Mouse (Mus musculus) heart, postnatal 14 days (tissue): ENCODE measurements around the gene Lpp. TPM values are rescaled to one million over a fixed set of nuclear protein-coding genes. Genes with fewer than 3 reads are reported as not detected.

Source experiments
- DNase-seq, 2 experiments: peaks; one replicate each; pipeline ENCODE4 v3.0.0; 2021 to 2022
- intact Hi-C: fragments of 180-260 bp; cut with DNase I; formaldehyde crosslinking; loops from one replicate; pipeline ENCODE4 v1.15.1; 2025
- total RNA-seq, 2 experiments: library from RNA; stranded (reverse); gene quantifications; 2 replicates each; pipeline ENCODE4 v1.2.3; 2021

The Lpp gene
- total RNA-seq, 2 experiments from 2014 or later, result 46.8 to 47.5 TPM

GRCm38 (mm10) chr16:24822182-24822875 is 429.0 kb downstream of the Lpp start:
- intact Hi-C loops, result no loop called here

GRCm38 (mm10) chr16:24822918-24823317 is 429.6 kb downstream of the Lpp start:
- no peak for DNase-seq
- intact Hi-C loops, result no loop called here

More at GRCm38 (mm10) chr16:24822182-24822875, 429.0 kb downstream of the Lpp start:
- DNase-seq, result no peak

- intact Hi-C loops, result no loop called here
- DNase-seq, result no peak
These were observed 433.1 kb downstream of the Lpp start for GRCm38 (mm10) chr16:24826390-24826789.

- intact Hi-C loops, result no loop called here
- no peak for DNase-seq
These were observed 435.0 kb downstream of the Lpp start for GRCm38 (mm10) chr16:24828207-24828803.

GRCm38 (mm10) chr16:24829860-24830259 is 436.6 kb downstream of the Lpp start:
- intact Hi-C loops, result no loop called here
- no peak for DNase-seq

- intact Hi-C loops, result no loop called here
- no peak for DNase-seq
These were observed 437.6 kb downstream of the Lpp start for GRCm38 (mm10) chr16:24830939-24831338.

- DNase-seq, result peak in 1 of 2 experiments; percentile 6
- intact Hi-C loops, result no loop called here
These were observed 439.9 kb downstream of the Lpp start for GRCm38 (mm10) chr16:24833221-24833620.

- intact Hi-C loops, result no loop called here
- DNase-seq, result no peak
These were observed 441.2 kb downstream of the Lpp start for GRCm38 (mm10) chr16:24834536-24834935.

GRCm38 (mm10) chr16:24836550-24836949 is 443.2 kb downstream of the Lpp start:
- intact Hi-C loops, result no loop called here
- DNase-seq, result no peak

GRCm38 (mm10) chr16:24839018-24839417 is 445.7 kb downstream of the Lpp start:
- intact Hi-C loops, result no loop called here
- no peak for DNase-seq

- no peak for DNase-seq
- intact Hi-C loops, result no loop called here
These were observed 446.8 kb downstream of the Lpp start for GRCm38 (mm10) chr16:24840073-24840472.

- intact Hi-C loops, result no loop called here
- no peak for DNase-seq
These were observed 452.8 kb downstream of the Lpp start for GRCm38 (mm10) chr16:24846141-24846540.

GRCm38 (mm10) chr16:24859509-24860140 is 466.3 kb downstream of the Lpp start:
- intact Hi-C loops, result no loop called here
- no peak for DNase-seq

- intact Hi-C loops, result no loop called here
These were observed 467.1 kb downstream of the Lpp start for GRCm38 (mm10) chr16:24860445-24860844.

GRCm38 (mm10) chr16:24861374-24861773 is 468.1 kb downstream of the Lpp start:
- intact Hi-C loops, result no loop called here
- no peak for DNase-seq

More at GRCm38 (mm10) chr16:24860445-24860844, 467.1 kb downstream of the Lpp start:
- DNase-seq, result no peak

GRCm38 (mm10) chr16:24874235-24874634 is 480.9 kb downstream of the Lpp start:
- intact Hi-C loops, result no loop called here
- DNase-seq, result peak; percentile 36 to 64

- intact Hi-C loops, result no loop called here
- no peak for DNase-seq
These were observed 482.4 kb downstream of the Lpp start for GRCm38 (mm10) chr16:24875661-24876060.

GRCm38 (mm10) chr16:24878977-24879376 is 485.7 kb downstream of the Lpp start:
- intact Hi-C loops, result no loop called here
- DNase-seq, result no peak

GRCm38 (mm10) chr16:24880698-24881097 is 487.4 kb downstream of the Lpp start:
- intact Hi-C loops, result no loop called here
- no peak for DNase-seq

GRCm38 (mm10) chr16:24881981-24882775 is 488.9 kb downstream of the Lpp start:
- intact Hi-C loops, result no loop called here
- no peak for DNase-seq

- intact Hi-C loops, result no loop called here
These were observed 490.7 kb downstream of the Lpp start for GRCm38 (mm10) chr16:24884017-24884416.

More at GRCm38 (mm10) chr16:24884017-24884416, 490.7 kb downstream of the Lpp start:
- DNase-seq, result no peak
